Mouse (Mus musculus) large intestine, adult 2 months (tissue): ENCODE results near the gene Phospho1. TPM values are rescaled to one million over a fixed set of nuclear protein-coding genes. Genes with fewer than 3 reads are reported as not detected.
"Not testable (repeated sequence)": the region's sequence is repeated elsewhere in the genome, so short reads cannot be mapped to it uniquely, and the experiment has no call there.

Source experiments
- DNase-seq: peaks from one replicate; pipeline ENCODE4 v3.0.0-alpha.2; 2012; ENCODE audit warnings: low read depth, low spot score
- WGBS: fragments of 180-500 bp; shearing (Covaris S2); methylation state at CpG from one replicate; pipeline ENCODE4 v1.1.7; 2018; 5-methylcytosine and 5-hydroxymethylcytosine counted together
- polyA plus RNA-seq: library from polyadenylated mRNA; depleted of rRNA; stranded (reverse); fragments of >200 nt; gene quantifications from 2 replicates; pipeline ENCODE4 v1.2.3, GENCODE M21; 2012; rRNA removed

Gene Phospho1
- polyA plus RNA-seq, 1 experiment, result 38.7 TPM

DNA sequence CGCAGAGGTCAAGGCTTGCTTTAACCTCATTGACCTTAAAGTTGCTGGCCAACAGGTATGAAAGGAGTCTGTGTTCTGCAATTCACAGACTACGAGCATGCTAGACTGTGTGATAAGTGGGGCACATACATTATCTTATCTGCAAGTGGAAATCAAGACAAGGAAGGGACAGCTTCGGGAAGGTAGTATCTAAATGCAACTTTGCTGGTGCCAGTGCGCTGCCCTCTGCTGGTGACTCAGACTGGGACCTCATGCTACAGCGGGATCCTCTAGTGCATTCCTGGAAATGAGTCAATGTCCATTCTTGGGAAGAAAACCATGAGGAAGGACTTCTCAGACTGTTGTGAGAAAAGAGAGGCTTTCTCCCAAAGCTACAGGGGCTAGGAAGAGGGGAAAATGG lies 29.4 kb downstream of the Phospho1 start:
- no peak for DNase-seq
- WGBS, result 33% methylated on average over 5 of the region's 5 CpGs

DNA sequence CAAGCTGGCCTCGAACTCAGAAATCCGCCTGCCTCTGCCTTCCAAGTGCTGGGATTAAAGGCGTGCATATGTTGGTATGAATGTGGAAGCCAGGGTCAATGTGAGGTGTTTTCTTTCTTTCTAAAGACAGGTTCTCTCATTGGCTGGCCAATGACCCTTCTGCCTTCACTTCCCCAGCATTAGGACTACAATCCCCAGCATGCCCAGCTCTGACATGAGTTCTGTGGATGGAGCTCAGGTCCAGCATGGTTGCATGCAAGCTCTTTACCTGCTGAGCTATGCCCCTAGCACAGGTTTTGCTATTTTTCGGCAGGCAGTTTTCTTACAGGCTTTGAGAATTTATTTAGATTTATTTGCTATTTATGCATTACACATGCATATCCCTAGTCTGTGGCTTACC lies 33.0 kb downstream of the Phospho1 start:
- WGBS, result 87% methylated on average over 4 of the region's 4 CpGs
- no peak for DNase-seq

DNA sequence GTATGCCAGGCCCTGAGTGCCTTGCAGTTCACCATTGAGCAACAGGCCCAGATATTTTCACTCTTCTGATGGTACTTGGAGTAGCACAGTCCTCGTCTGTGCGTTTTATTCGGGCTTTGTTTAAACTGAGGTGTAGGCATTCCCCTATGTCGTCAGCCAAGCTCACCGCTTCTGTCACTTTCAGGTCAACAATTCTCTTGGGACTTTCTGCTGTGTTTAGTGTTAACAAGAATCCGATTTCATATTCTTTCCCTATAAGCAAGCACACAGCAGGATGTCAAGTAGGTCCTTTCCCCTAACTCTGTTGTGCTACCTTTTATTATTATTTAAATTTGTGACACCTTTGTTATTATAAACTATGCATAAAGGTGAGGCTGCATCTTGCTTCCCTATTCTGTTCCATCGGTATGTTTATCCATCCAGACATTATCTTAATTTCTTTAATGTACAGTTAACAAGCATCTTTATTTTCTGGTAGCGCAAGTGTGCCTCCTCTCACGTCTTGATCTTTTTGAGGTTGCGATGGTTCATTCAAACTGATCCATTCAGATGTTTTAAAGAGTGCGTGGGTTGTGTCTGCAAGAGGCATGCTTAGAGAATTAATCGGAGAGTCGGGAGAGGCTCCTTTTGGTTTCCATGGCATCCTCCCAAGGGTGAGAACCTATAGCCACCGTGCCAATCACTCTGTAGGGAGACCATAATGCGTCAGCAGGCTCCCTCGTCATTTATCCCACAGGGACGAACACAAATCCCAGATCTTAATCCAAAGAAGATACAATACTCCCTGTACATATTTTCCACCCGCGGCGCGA lies 33.6 kb downstream of the Phospho1 start:
- no peak for DNase-seq

DNA sequence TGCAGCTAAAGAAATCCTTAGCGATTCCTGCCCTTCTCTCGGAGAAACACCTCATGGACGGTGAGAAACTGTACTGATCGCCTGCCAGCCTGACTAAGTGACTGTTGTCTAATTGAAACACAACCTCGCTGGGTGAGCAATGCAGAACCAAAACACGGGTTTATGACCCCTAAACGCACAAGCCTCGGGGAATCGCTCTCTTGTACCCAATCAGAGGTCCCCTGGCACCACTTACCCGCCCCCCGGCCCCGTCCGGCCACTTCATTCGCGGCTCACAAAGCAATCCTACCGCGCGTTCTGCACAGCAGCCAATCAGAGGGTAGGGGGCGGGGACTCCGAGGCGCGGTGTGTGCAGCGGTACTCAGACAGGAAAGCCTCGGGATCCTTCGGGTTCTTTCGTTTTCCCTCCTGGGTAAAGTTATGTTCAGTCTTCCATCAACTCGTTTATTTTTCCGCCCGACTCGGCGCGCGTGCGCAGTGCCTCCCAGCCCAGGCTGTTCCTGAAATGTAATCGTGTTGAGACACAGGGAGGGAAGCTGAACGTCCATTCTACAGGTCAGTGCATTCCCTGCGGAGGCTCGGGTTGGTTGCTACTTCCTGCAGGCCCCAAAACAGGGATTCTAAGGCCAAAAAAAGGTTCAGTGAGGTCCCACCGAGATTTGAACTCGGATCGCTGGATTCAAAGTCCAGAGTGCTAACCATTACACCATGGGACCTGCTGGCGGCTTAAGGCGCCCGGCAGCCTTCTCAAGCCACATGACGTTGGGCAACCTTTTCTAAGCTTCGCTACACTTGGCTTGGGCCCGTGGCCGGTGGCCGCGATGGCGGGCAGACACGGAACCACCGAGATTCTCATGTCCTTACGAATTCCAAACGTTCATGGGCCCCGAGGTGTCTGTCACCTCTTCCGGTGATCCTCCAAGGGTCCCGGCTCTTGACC lies 34.5 kb downstream of the Phospho1 start:
- under 1% methylated on average over 58 of the region's 58 CpGs for WGBS
- peak; percentile 96 for DNase-seq

More for the DNA sequence above, 33.6 kb downstream of the Phospho1 start:
- WGBS, result 18% methylated on average over 21 of the region's 21 CpGs

DNA sequence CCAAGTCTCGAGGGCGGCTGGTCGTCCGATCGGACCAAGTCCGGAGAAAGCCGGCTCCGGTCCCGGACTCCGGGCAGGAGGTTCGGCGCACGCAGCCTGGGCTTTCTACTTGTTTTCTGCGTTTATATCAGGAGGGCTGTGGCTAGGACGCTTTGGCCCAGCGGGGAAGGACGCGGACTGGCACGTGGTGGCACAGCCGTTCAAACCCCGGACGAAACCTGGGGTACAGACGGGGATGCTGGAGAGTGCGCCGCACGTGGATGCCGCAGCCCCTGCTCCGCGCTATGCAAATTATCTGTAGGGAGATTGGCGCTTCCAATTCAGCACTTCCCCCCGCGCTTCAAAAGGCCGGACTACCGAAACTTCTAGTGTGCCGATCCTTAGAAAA lies 35.2 kb downstream of the Phospho1 start:
- WGBS, result under 1% methylated on average over 35 of the region's 35 CpGs
- DNase-seq, result no peak

DNA sequence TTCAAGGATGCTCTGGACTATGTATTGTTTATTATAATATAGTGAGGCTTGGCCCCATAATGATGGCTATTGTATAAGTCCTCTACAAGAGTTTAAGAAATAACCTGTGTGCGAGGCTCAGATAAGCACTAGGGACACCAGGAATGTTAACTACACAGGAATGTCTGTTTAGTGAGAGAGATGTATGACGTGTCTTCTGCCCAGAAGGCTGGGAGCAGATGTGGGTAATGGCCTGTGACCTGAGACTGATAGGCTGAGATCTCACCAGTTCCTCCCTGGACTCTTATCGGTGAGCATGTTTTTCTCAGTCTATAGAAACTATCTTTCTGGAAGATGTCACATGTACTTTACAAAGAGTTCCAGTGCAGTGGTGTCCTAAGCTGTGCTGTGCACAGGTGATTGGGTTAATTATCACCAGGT lies 35.8 kb downstream of the Phospho1 start:
- DNase-seq, result no peak

DNA sequence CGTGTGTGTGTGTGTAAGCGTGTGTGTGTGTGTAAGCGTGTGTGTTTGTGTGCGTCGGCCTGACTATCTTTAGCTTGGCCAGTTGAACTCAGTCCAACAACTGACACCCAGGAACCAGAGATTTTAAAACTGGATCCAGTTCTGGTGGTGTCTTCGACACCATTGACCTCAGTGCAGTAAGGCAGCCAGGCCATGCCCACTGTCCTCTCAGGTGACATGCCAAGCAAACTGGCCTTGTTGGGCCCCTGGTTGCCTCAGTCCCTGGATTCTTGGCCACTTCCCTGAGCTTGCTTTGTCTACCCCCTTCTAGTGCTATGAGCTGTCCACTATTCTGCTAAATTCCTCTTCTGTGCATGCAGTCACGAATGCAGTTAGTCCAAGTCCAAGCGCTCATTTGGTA lies 37.1 kb downstream of the Phospho1 start:
- no peak for DNase-seq
- WGBS, result 94% methylated on average over 8 of the region's 8 CpGs

More for the DNA sequence above, 35.8 kb downstream of the Phospho1 start:
- 19% methylated on average over 3 of the region's 3 CpGs for WGBS

DNA sequence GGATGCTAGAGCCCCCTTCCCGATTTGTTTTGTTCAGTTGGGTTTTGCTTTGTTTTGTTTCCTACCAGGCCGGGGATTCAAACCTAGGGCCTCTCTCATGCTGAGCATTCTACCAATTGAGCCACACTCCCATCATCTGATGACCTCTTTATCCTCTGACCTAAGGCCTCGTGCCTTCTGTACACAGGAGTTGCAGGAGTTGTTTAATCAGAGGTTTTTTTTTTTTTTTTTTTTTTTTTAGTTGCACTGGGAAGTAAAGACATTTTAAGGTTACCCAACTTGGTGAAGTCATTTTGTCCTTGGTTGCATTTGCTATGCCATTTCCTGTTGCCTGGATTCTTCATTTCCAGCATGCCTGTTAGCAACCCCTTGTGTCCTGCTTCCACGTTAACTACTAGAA lies 45.1 kb downstream of the Phospho1 start:
- no peak for DNase-seq
- WGBS, result 73% methylated on average over 4 of the region's 4 CpGs

DNA sequence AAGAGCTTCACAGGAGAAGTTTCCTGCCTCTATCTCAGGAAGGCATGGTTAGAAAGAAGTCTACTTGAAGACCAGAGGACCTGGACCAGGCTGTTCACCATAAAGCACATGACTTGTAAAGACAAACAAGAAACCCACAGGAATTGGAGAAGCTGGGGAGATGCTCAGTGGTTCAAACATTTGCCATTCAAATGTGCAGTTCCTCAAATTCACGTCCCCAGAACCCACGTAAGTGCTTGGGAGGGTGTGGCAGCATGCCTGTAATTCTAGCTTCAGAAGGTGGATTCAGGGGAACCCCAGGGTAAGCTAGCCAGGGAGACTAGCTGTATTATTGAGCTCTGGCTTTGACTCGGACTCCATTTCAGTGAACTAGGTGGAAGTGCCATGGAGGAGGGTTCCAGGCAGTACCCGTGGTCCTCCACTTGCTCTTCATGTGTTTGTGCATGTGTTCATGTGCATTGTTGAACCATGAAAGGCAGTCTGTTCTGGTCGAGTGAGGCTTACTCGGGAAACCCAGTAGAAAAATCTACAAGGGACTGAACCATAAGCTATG lies 45.7 kb downstream of the Phospho1 start:
- no peak for DNase-seq
- WGBS, result 73% methylated on average over 6 of the region's 6 CpGs

DNA sequence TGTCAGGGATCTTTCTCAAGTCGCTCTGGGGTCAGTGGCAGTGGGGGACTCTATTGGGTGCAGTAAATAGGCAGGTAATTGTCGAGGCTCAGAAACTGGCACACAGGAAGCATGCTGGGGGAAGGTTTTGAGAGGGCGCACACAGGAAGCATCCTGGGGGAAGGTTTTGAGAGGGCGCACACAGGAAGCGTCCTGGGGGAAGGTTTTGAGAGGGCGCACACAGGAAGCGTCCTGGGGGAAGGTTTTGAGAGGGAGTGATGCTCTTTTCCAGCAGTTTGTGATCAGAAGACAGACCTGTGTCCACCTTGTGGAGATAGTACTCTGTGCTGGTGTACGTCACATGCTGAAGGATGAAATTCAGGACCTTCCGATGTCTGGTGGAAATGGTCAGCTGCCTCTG lies 51.5 kb downstream of the Phospho1 start:
- no peak for DNase-seq
- 64% methylated on average over 9 of the region's 9 CpGs for WGBS

DNA sequence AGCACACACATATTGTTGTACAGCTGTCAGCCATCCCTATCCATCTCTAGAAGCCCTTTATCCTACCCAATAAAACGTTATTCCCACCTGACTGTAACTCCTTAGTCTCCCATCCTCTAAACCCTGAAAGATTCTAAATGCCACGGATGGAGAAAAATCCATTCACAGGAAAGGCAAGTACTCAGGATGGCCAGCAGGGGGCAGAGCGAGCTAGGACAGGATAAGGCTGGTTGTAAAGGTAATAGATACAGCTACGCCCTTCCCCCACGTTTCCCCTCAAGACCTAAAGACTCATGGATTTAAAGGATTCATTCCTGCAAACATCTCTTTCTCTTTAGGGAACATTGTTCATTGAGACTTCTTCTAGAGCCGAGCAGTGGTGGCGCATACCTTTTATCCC lies 52.0 kb downstream of the Phospho1 start:
- peak; percentile 32 for DNase-seq
- 29% methylated on average over 7 of the region's 7 CpGs for WGBS

DNA sequence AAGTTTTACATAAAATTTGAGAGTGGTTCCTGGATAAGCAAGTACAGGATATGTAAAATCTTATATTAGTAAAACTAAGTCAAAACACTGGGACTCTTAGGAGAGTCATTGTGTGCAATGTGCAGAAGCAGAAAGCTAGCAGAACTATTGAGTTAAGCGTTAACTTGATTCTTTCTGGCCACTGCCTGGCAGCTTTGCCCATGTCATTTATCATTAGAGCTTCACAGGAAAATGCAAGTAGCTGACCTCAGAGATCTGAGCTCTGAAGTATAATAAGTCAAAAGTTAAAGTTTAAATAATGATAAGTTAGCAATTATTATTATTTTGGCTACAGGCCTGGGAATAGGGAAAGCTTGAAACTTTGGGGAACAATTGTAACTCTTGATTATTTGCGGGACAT lies 55.6 kb downstream of the Phospho1 start:
- WGBS, result 87% methylated on average over 2 of the region's 2 CpGs
- not testable (repeated sequence) for DNase-seq

Other genes with a start within 250 kb of the Phospho1 start
- gene Ngfr, start 236.8 kb upstream of the Phospho1 start, polyA plus RNA-seq, result 4.7 and 4.9 TPM in 2 replicates
- 135 and 148 TPM in 2 replicates for gene Phb, start 157.5 kb upstream of the Phospho1 start, polyA plus RNA-seq
- 11.6 and 16.5 TPM in 2 replicates for gene Zfp652, start 111.8 kb upstream of the Phospho1 start, polyA plus RNA-seq
- gene B130006D01Rik, start 100.9 kb upstream of the Phospho1 start, polyA plus RNA-seq, result 0.02 and 0.05 TPM in 2 replicates
- 11.5 and 13.2 TPM in 2 replicates for gene Gngt2, start 12.7 kb downstream of the Phospho1 start, polyA plus RNA-seq
- gene Abi3, start 18.0 kb downstream of the Phospho1 start, polyA plus RNA-seq, result 37.9 and 40.6 TPM in 2 replicates
- 135 and 254 TPM in 2 replicates for gene B4galnt2, start 90.4 kb downstream of the Phospho1 start, polyA plus RNA-seq
- not detected in 2 replicates for gene Igf2bp1, start 181.4 kb downstream of the Phospho1 start, polyA plus RNA-seq
- gene Gip, start 200.0 kb downstream of the Phospho1 start, polyA plus RNA-seq, result 13.0 and 48.1 TPM in 2 replicates
- 45.5 and 45.6 TPM in 2 replicates for gene Snf8, start 210.4 kb downstream of the Phospho1 start, polyA plus RNA-seq
- 41.3 and 41.4 TPM in 2 replicates for gene Ube2z, start 240.9 kb downstream of the Phospho1 start, polyA plus RNA-seq